Mouse (Mus musculus) cerebellum, adult 8-10 months (tissue): ENCODE measurements at regions not wholly inside any gene's neighbourhood (a gene's known extent, or its start where the extent isn't known, plus 50 kb on each side); places are given as distances from the start of the nearest gene placed in this dataset.

Experiments used
- DNase-seq: peaks from one replicate; pipeline ENCODE4 v3.0.0; 2022

GRCm38 (mm10) chr2:30717566-30718328 is 85.7 kb downstream of the 1700001O22Rik start:
- DNase-seq: peak; percentile 57

GRCm38 (mm10) chr2:30716580-30717565 is 86.6 kb downstream of the 1700001O22Rik start:
- peak; percentile 64 for DNase-seq

- DNase-seq: peak; percentile 29
Observed at GRCm38 (mm10) chr2:30715720-30716310, 87.6 kb downstream of the 1700001O22Rik start.

GRCm38 (mm10) chr2:30713535-30713934 is 89.9 kb downstream of the 1700001O22Rik start:
- peak; percentile 31 for DNase-seq

- DNase-seq: peak; percentile 53
Observed at GRCm38 (mm10) chr2:30712841-30713401, 90.5 kb downstream of the 1700001O22Rik start.

- DNase-seq: peak; percentile 91
Observed at GRCm38 (mm10) chr2:30711853-30712498, 91.5 kb downstream of the 1700001O22Rik start.

GRCm38 (mm10) chr2:30711476-30711852 is 92.0 kb downstream of the 1700001O22Rik start:
- peak; percentile 60 for DNase-seq

- no peak for DNase-seq
Observed at GRCm38 (mm10) chr2:30710895-30711294, 92.6 kb downstream of the 1700001O22Rik start.

GRCm38 (mm10) chr2:30709386-30709884 is 94.0 kb downstream of the 1700001O22Rik start:
- DNase-seq: no peak

GRCm38 (mm10) chr2:30708762-30709385 is 94.6 kb downstream of the 1700001O22Rik start:
- DNase-seq: peak; percentile 44

GRCm38 (mm10) chr2:30708001-30708683 is 95.3 kb downstream of the 1700001O22Rik start:
- DNase-seq: peak; percentile 67

- peak; percentile 54 for DNase-seq
Observed at GRCm38 (mm10) chr2:30707099-30708000, 96.1 kb downstream of the 1700001O22Rik start.

- DNase-seq: peak; percentile 22
Observed at GRCm38 (mm10) chr2:30706036-30706435, 97.4 kb downstream of the 1700001O22Rik start.

- DNase-seq: no peak
Observed at GRCm38 (mm10) chr2:30703308-30703707, 100.2 kb downstream of the 1700001O22Rik start.

GRCm38 (mm10) chr2:30702711-30703110 is 100.8 kb downstream of the 1700001O22Rik start:
- DNase-seq: no peak

- DNase-seq: no peak
Observed at GRCm38 (mm10) chr2:30700890-30701289, 102.6 kb downstream of the 1700001O22Rik start.

- DNase-seq: no peak
Observed at GRCm38 (mm10) chr2:30700471-30700870, 103.0 kb downstream of the 1700001O22Rik start.

- peak; percentile 83 for DNase-seq
Observed at GRCm38 (mm10) chr2:30699797-30700454, 103.5 kb downstream of the 1700001O22Rik start.
